Mouse (Mus musculus) adrenal gland, postnatal 36 days (tissue): ENCODE measurements at regions not wholly inside any gene's neighbourhood (a gene's known extent, or its start where the extent isn't known, plus 50 kb on each side); places are given as distances from the start of the nearest gene placed in this dataset.

ENCODE experiments used
- DNase-seq, 2 experiments: peaks; one replicate each; pipeline ENCODE4 v3.0.0; 2021; ENCODE audit warnings: mixed read lengths in 1 of 2

- no peak for DNase-seq
Observed at GRCm38 (mm10) chr7:70834787-70835461, 468.4 kb upstream of the Nr2f2 start.

GRCm38 (mm10) chr7:70828486-70829195 lies 462.1 kb upstream of the Nr2f2 start:
- DNase-seq, result no peak

GRCm38 (mm10) chr7:70826074-70826473 lies 459.5 kb upstream of the Nr2f2 start:
- DNase-seq, result peak; percentile 6 to 7

- no peak for DNase-seq
Observed at GRCm38 (mm10) chr7:70823020-70823419, 456.5 kb upstream of the Nr2f2 start.

GRCm38 (mm10) chr7:70822310-70822821 lies 455.8 kb upstream of the Nr2f2 start:
- peak; percentile 59 to 72 for DNase-seq

- DNase-seq, result no peak
Observed at GRCm38 (mm10) chr7:70821861-70822260, 455.3 kb upstream of the Nr2f2 start.

- DNase-seq, result no peak
Observed at GRCm38 (mm10) chr7:70817347-70817913, 450.9 kb upstream of the Nr2f2 start.

GRCm38 (mm10) chr7:70814391-70814790 lies 447.9 kb upstream of the Nr2f2 start:
- DNase-seq, result no peak

- DNase-seq, result no peak
Observed at GRCm38 (mm10) chr7:70813101-70813500, 446.6 kb upstream of the Nr2f2 start.

GRCm38 (mm10) chr7:70810411-70811090 lies 444.0 kb upstream of the Nr2f2 start:
- no peak for DNase-seq

GRCm38 (mm10) chr7:70804281-70804680 lies 437.7 kb upstream of the Nr2f2 start:
- DNase-seq, result no peak

GRCm38 (mm10) chr7:70799976-70800375 lies 433.4 kb upstream of the Nr2f2 start:
- DNase-seq, result no peak

- DNase-seq, result no peak
Observed at GRCm38 (mm10) chr7:70799031-70799766, 432.7 kb upstream of the Nr2f2 start.

- DNase-seq, result peak in 1 of 2 experiments; percentile 2
Observed at GRCm38 (mm10) chr7:70796038-70796760, 429.7 kb upstream of the Nr2f2 start.

- no peak for DNase-seq
Observed at GRCm38 (mm10) chr7:70788902-70789796, 422.6 kb upstream of the Nr2f2 start.

GRCm38 (mm10) chr7:70787966-70788365 lies 421.4 kb upstream of the Nr2f2 start:
- peak in 1 of 2 experiments; percentile 1 for DNase-seq

- no peak for DNase-seq
Observed at GRCm38 (mm10) chr7:70780742-70781332, 414.3 kb upstream of the Nr2f2 start.

- DNase-seq, result no peak
Observed at GRCm38 (mm10) chr7:70777763-70778162, 411.2 kb upstream of the Nr2f2 start.

- no peak for DNase-seq
Observed at GRCm38 (mm10) chr7:70769655-70770054, 403.1 kb upstream of the Nr2f2 start.

GRCm38 (mm10) chr7:70767697-70768096 lies 401.2 kb upstream of the Nr2f2 start:
- no peak for DNase-seq
